Mouse (Mus musculus): ENCODE data around the gene Ift88. TPM values are rescaled to one million over a fixed set of nuclear protein-coding genes. Genes with fewer than 3 reads are reported as not detected.

Ift88 gene
- total RNA-seq (2021) = 10 to 100 TPM; 16.8 to 18.8 TPM

- intact Hi-C loops (cut with DNase I) = no loop called here
- peak; percentile 92 to 96 for DNase-seq (ENCODE audit: extremely low spot score in 1 of 2, low spot score in 2 of 2)
Measured at GRCm38 (mm10) chr14:57423432-57424211, at the start of gene Ift88. TSS of gene Ift88 (plus strand) at chr14:57424062.

DNA sequence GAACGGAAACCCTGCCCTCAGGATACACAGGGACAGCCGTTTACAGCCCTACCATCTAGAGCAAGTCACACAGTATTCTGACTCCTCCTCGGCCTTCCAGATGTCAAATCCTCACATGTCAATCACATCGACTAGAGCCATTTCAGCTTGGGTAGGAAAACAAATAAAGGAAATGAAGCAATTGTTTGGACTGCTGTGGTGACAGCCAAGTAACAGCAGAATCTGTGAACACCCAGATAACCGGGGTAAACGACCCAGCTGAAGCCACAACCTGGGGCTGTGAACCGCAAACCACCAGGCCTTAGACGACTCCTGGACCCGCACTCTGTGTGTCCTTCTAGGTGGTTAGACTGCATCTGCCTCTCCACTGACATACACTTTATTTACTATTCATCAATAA, 48.7 kb upstream of the Ift88 start:
- DNase-seq (ENCODE audit: extremely low spot score in 1 of 2, low spot score in 2 of 2) = no peak
- intact Hi-C loops (cut with DNase I) = no loop called here

DNA sequence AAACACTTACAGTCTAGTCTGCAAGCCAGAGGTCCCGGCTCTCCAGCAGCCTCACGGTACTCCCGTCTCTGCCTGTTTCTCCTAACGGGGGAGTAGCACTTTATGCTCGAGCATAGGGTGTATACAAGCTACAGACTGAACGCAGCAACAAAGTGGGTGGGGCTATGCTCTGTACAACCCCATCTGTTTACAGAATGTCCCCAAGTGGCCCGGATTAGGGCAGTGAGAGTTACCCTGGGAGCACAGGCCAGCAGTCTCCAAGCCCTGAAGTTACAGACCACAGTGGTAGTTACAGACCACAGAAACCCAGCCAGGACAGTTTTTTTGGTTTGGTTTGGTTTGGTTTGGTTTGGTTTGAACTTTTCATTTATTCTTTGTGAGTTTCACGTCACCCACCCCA, 47.8 kb upstream of the Ift88 start:
- intact Hi-C loops (cut with DNase I) = no loop called here
- DNase-seq (ENCODE audit: extremely low spot score in 1 of 2, low spot score in 2 of 2) = no peak

- intact Hi-C loops (cut with DNase I) = no loop called here
- no peak for DNase-seq (ENCODE audit: extremely low spot score in 1 of 2, low spot score in 2 of 2)
Measured at GRCm38 (mm10) chr14:57376956-57377355, 46.9 kb upstream of the Ift88 start.

DNA sequence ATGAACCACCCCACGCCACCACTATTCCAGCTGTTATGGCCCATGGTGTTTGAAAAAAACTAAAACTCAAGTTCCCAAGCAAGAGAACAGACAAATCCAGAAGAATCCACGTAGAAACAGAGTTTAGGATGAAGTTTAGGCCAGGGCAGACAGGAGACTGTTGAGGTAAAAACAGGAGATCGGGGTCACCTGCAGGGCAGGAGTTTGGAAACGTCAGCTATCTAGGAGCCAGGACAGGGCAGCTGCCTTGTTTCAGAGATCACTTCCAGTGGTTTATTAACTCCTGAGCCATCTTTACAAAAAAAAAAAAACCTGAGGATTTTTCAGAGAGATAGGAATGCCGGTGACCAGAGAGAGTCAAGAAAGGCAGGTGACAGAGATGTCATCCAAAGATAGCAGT, 46.3 kb upstream of the Ift88 start:
- intact Hi-C loops (cut with DNase I) = no loop called here
- DNase-seq (ENCODE audit: extremely low spot score in 1 of 2, low spot score in 2 of 2) = no peak

- no peak for DNase-seq (ENCODE audit: extremely low spot score in 1 of 2, low spot score in 2 of 2)
- intact Hi-C loops (cut with DNase I) = no loop called here
Measured at GRCm38 (mm10) chr14:57385667-57386066, 38.2 kb upstream of the Ift88 start.

GRCm38 (mm10) chr14:57386758-57387561, 36.9 kb upstream of the Ift88 start:
- no peak for DNase-seq (ENCODE audit: extremely low spot score in 1 of 2, low spot score in 2 of 2)
- intact Hi-C loops (cut with DNase I) = no loop called here

GRCm38 (mm10) chr14:57391621-57392020, 32.2 kb upstream of the Ift88 start:
- intact Hi-C loops (cut with DNase I) = no loop called here
- no peak for DNase-seq (ENCODE audit: extremely low spot score in 1 of 2, low spot score in 2 of 2)

DNA sequence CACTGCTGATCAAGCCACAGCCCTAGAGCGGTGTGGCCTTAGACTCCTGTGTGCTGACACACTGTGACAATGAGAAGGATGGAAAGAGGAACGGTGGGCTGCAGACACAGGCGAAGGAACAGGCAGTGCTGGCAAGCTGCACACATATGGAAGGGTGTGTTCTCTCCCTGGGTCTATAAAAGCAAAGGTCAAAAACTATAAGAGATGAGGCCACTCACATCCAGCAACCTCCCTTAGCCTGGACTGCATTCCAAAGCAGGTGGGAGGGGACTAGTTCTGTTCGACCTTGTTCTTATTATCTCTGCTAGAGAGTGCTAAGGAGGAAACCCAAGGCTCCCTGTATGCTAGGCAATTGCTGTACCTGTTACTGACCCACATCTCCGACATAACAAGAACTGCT, 31.6 kb upstream of the Ift88 start:
- DNase-seq (ENCODE audit: extremely low spot score in 1 of 2, low spot score in 2 of 2) = no peak
- intact Hi-C loops (cut with DNase I) = no loop called here

- no peak for DNase-seq (ENCODE audit: extremely low spot score in 1 of 2, low spot score in 2 of 2)
- intact Hi-C loops (cut with DNase I) = no loop called here
Measured at GRCm38 (mm10) chr14:57395470-57395869, 28.4 kb upstream of the Ift88 start.

GRCm38 (mm10) chr14:57397221-57397620, 26.6 kb upstream of the Ift88 start:
- no peak for DNase-seq (ENCODE audit: extremely low spot score in 1 of 2, low spot score in 2 of 2)
- intact Hi-C loops (cut with DNase I) = no loop called here

- peak; percentile 93 to 98 for DNase-seq (ENCODE audit: extremely low spot score in 1 of 2, low spot score in 2 of 2)
- intact Hi-C loops (cut with DNase I) = no loop called here
Measured at GRCm38 (mm10) chr14:57398065-57398757, 25.7 kb upstream of the Ift88 start, which contains the start of gene Cryl1. TSS of gene Cryl1 (minus strand) at chr14:57398529.

- no peak for DNase-seq (ENCODE audit: extremely low spot score in 1 of 2, low spot score in 2 of 2)
- intact Hi-C loops (cut with DNase I) = no loop called here
Measured at GRCm38 (mm10) chr14:57398813-57399427, 24.9 kb upstream of the Ift88 start.

DNA sequence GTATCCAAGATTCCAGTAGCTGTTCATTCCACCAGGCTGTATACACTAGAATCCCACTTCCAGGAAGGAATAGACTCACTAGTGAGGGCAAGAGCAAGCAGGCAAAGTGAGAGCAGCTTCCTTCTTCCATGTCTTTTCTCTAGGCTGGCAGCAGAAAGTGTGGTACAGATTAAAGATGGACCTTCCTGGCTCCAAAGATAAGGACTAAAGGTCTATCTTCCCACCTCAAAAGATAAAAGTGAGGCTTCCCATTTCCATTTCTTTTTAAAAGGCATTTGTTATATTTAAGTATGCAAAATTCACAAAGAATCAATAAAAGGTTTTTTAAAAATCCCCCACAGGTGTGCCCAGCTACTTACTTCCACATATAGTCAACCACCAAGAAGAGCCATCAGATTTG, 21.0 kb upstream of the Ift88 start:
- no peak for DNase-seq (ENCODE audit: extremely low spot score in 1 of 2, low spot score in 2 of 2)
- intact Hi-C loops (cut with DNase I) = no loop called here

- peak in 1 of 2 experiments; percentile 83 for DNase-seq (ENCODE audit: extremely low spot score in 1 of 2, low spot score in 2 of 2)
- intact Hi-C loops (cut with DNase I) = loop anchor here (5.0 kb wide), 2 partner anchors 35 to 300 kb away; no protein-coding TSS in a partner anchor
Measured at GRCm38 (mm10) chr14:57407039-57407987, 16.5 kb upstream of the Ift88 start.

DNA sequence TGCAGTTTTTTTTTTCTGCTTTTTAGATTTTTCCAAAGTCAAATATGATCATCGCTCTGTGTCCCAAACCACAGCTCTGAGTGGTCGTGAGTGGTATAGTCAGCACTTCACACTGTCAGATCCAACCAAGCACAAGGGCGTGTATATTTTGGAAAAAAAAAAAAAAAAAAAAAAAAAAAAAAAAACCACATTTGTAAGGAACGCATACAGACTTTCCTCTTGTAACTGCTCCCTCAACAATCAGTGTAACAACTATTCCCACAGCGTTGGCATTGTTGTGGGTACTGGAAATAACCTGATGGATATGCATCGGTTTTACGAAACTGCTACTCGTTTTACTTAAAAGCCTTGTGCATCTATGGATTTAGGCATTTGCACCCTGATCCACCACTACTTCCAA, 15.8 kb upstream of the Ift88 start:
- DNase-seq (ENCODE audit: extremely low spot score in 1 of 2, low spot score in 2 of 2) = no peak

DNA sequence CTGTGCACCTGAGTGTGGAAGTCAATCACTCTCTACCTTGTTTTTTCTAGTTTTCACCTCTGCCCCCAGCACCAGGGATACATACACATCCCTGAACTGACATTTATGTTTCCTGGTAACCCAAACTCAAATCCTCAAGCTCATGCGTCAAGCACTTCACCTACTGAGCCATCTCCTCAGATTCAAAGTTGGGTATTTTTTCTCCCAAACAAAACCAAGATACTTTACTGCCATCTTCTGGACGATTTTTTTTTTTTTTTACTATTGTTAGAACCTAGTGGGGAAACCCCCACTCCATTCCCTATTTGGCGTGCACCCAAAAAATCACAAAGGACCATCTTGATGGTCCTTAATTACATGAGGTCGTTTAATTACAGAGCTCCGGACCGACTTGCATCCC, 14.8 kb upstream of the Ift88 start:
- intact Hi-C loops (cut with DNase I) = loop anchor here (5.0 kb wide), 2 partner anchors 37 to 302 kb away; no protein-coding TSS in a partner anchor
- DNase-seq (ENCODE audit: extremely low spot score in 1 of 2, low spot score in 2 of 2) = no peak

More for the DNA sequence above, 15.8 kb upstream of the Ift88 start:
- intact Hi-C loops (cut with DNase I) = loop anchor here (5.0 kb wide), 2 partner anchors 36 to 301 kb away; no protein-coding TSS in a partner anchor

- peak; percentile 36 to 38 for DNase-seq (ENCODE audit: extremely low spot score in 1 of 2, low spot score in 2 of 2)
Measured at GRCm38 (mm10) chr14:57412166-57412565, 11.7 kb upstream of the Ift88 start.

More at GRCm38 (mm10) chr14:57412166-57412565, 11.7 kb upstream of the Ift88 start:
- intact Hi-C loops (cut with DNase I) = loop anchor here (10.0 kb wide), 1 partner anchor 447 kb away; no protein-coding TSS in a partner anchor
